Mouse (Mus musculus) layer of hippocampus, postnatal 10 days (tissue): ENCODE data around the gene Dcun1d3. TPM values are rescaled to one million over a fixed set of nuclear protein-coding genes. Genes with fewer than 3 reads are reported as not detected.

Experiments
- DNase-seq, 2 experiments: peaks; one replicate each; pipeline ENCODE4 v3.0.0; 2021; ENCODE audit warnings: low spot score in 2 of 2
- long read RNA-seq: library from polyadenylated mRNA; stranded (forward); transcript quantifications from one replicate; pipeline ENCODE4 v2.0.0, GENCODE M21; 2023
- total RNA-seq, 2 experiments: library from RNA; stranded (reverse); gene quantifications; 2 replicates each; pipeline ENCODE4 v1.2.3; 2021

Gene Dcun1d3
- 10 to 100 TPM; 23.3 to 24.0 TPM for total RNA-seq
- long read RNA-seq, full-length matches to known transcripts: 1 of 2 reads
- long read RNA-seq, partial matches to known transcripts: 0 of 2 reads
- long read RNA-seq, other reads (novel, unspliced or antisense): 1 of 2 reads

- DNase-seq: peak; percentile 97 to 98
These were observed at the start of gene Dcun1d3, which contains the start of gene Lyrm1 for GRCm38 (mm10) chr7:119895639-119896512. Dcun1d3 (minus strand) TSS chr7:119896298. Lyrm1 (plus strand) TSS chr7:119895861.

- DNase-seq: no peak
These were observed 45.5 kb upstream of the Dcun1d3 start for GRCm38 (mm10) chr7:119941569-119941968.

DNA sequence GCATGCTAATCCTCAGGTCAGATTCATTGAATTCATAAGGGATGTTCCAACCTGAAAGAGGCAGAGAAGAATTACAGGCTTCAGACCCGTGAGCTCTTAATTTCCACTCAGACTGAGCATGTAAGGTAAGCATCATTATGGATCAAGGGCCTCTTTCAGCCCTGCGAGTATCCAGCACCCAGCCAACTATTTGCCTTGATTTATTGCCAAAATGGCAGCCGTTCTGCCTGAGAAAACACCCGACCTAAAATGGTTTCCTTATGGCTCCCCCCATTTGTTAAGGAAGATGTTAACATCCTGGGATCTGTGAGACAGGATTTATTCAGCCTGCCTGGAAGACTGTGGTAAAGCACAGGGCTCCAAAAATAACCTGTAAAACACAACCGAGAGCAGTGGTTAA, 40.9 kb upstream of the Dcun1d3 start:
- DNase-seq: no peak

GRCm38 (mm10) chr7:119936321-119936720, 40.2 kb upstream of the Dcun1d3 start:
- DNase-seq: no peak

DNA sequence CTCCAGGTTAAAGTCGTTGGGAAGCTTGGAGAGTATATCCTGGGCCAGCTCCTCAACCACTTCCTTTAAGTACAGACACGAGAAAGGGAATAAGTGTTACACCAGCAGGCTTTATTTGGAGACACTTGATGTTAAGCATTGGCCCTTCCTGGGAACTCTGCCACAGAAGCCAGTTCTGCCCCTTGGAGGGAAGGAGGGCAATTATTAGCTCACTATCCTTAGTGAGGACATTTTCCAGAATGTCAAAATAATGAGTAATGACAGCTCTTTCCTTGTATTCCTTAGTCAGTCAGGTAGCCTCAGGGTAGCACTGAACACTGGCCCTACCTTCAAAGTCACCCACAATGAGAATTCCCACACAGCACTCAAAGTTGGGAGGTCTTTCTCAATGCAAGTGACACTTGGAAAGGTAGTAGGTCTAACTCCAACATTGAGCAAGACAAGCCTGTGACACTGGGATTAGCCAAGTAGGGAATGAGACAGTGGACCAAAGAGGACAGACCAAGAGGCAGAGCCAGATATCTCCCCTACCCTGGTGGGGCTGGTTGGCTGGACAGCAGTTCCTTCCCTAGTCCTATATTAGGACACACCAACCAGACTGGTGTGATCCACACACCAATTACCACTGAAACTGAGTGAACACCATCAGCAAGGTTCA, 32.8 kb upstream of the Dcun1d3 start:
- DNase-seq: no peak

GRCm38 (mm10) chr7:119921054-119921453, 25.0 kb upstream of the Dcun1d3 start:
- DNase-seq: no peak

DNA sequence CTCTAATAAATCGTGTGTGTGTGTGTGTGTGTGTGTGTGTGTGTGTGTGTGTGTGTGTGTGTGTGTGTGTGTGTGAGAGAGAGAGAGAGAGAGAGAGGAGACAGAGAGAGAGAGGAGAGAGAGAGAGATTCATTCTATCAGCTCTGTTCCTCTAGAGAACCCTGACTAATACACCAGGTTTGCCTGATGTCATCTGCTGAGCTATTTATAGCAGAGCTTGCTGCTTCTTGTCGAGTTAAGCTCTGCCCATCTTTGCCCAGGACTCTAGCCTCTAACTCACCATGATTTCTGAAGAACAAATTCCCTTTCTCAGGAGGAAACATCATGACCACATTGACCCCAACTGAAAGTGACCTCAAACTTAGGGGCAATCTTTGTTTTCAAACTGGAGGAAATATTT, 24.4 kb upstream of the Dcun1d3 start:
- no peak for DNase-seq

- no peak for DNase-seq
These were observed 15.6 kb upstream of the Dcun1d3 start for GRCm38 (mm10) chr7:119911727-119912126.

DNA sequence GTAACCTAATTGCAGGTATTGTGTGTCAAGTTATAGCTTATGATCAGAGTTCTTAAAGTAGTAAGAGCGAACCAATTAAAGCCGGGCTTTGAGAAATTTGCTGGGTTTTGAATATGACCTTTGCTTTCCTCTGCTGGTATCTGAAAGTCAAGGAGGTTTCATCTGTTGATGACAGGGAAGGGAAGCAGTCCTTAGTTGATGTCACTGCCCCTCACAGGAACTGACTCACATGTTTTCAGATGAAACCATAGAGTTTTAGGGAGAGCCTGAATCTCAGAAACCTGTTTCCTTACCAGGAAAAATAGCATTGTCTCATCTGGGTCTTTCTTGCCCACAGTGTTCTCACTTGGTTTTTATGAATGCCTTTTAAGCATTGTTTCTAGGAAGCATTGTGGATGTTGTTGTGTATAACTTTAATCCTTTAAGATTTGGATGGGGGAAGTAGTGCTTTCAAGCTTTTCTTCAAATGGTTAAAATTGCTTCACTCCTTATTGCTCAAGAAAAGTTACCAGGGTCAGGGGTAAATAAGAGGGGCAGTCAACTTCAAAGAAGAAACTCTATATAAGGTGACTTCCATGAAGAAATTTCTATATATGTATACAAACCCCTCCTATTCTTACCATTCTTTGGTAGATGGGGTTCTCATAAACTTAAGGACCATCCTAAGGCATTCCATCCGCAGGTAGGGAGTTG, 10.6 kb upstream of the Dcun1d3 start:
- no peak for DNase-seq

DNA sequence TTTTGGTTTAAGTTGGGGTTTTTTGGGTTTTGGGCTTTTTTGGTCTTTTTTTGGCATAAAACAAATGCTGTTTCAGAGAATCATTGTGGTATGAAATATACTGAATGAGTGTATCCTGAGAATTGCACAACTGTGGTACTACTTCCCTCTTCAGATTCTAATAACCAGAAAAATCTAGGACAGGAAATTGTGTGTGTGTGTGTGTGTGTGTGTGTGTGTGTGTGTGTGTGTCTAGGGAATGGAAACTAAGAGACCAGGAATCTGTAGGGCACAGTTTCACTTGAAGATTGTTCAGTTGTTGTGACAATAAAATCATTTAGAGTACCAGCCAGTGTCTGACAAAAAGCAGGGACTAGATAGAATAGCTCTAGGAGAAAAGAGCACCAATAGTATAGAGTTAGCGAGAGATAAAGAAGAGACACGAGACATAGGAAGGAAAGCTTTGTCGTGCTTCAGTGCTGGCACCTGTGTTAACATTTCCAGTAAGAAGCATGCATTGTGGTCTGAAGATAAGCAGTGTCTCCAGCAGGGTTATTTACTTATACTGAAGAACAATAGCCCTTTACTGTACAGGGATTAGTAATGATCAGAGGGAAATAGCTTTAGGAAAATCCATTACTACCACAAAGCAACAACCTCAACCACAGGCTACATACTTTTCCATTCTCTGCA, 3.4 kb upstream of the Dcun1d3 start:
- DNase-seq: no peak

DNA sequence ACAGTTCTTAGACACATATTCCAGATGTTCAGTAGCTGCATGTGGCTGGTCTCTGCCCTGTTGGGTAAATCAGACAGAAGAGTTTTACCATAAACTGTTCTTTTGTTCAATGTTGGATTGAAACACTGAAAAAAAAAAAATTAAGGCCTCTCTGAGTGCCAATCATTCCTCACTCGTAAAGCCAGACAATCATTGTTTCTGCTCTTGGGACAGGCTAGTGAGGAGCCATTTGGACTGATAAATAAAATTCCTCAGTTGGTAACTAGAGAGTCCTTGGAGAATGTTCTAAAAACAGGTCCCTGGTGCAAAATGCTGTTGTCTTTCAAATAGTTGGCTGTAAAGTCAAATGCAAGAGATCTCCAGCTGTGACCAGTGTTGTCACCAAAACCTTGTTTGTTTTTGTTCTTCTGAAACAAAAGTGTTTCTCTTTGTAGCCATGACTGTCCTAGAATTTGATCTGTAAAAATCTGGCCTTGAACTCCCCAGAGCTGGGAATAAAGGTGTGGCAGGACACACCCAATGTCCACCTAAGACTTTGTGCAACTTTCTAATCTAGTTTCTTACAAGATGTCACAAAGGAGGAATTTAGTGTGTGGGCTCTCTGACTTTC, 2.3 kb upstream of the Dcun1d3 start:
- DNase-seq: no peak

DNA sequence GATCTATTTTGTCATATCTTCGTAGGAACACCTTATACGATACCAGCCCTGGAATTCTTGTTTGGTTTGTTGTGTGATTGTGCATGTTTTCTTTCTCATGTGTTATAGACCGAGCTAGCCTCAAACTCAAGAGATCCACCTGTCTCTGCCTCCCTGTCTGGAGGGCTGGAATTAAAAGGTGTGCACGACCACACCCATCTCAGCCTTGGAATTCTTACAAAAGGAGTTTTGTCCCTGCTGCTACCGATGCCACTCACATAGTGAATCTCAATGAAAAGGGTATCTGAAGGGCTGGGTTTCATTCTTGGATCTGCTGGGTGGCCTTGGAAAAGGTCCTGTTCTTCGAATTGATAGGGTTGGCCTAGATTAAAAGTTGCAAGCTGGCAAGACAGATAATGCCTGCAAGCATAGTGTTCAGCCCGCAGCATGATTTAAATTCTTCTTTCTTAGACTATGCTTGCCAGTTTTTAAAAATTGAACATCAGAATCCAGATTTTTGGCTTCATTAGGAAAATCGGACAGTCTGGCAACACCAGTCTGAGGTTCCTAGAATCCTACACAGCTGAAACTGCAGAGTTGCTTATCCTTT, 1.5 kb upstream of the Dcun1d3 start:
- DNase-seq: no peak

DNA sequence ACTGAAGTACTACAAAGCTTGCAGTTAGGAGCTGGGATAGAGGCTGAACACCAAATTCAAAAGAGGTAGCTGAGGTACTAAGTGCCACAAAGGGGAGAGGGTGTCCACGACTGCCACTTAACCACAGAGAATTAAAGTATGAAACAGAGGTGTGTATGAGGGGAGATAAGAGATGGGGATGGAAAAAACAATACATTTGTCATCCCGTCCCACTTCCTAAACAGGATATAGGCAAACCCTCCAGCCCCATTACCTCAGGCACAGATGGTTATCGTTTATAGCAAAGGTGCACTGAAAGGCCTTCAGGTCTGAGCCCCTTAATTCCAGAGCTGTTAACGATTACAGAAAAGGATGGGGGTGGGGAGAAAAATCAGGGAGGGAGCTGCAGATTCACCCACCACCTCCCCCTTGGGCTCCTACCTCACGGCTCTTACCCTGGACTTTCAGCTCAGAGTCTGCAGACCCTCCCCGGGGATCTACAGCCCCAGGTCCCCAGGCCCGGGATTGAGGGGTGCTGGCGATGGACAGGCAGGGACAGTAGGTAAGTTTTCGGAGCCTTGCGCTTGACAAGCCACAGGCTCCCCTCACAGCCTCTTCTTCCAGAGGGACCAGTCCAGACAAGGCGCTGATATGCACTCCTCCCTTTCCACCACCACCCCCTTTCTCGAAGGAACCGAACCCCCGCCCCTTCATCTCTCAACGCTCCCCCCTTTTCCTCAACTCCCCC, 1.1 kb downstream of the Dcun1d3 start:
- DNase-seq: peak in 1 of 2 experiments; percentile 9

DNA sequence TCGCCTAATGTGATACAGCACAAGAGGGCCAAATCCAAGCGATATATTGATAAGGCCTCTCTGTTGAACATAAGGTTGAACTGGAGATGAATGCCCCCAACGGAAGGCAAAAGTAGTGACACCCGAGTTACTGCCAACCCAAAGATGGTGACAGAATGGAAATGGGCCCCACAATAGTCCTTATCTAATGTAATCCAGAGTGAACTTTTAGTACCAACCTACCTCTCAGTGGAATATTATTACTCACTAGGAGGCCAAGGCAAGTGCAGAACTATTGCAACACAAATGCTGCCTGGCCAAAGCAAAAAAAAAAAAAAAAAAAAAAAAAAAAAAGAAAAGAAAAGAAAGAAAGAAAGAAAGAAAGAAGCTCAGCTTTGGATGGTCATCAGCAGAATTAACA, 3.4 kb downstream of the Dcun1d3 start:
- DNase-seq: no peak

DNA sequence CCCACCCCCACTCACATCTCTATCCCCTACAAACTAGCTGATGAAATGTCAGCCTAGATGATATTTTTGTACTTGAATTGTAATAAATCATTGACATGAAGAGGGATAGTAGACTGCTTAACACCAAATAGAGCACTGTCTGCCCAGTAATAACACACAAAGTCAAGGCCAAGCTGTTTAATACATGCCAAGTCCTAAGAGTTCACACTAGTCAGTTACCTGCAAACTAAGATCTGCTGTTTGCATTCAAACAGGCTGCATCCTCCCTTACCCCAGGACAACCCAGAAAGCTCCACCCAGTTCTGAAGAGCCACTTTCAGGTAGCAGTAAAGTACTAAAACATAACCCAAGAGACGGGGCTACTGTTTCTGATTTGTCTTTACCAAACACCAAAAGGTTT, 3.9 kb downstream of the Dcun1d3 start:
- DNase-seq: no peak

- no peak for DNase-seq
These were observed 8.2 kb downstream of the Dcun1d3 start for GRCm38 (mm10) chr7:119887887-119888286.

DNA sequence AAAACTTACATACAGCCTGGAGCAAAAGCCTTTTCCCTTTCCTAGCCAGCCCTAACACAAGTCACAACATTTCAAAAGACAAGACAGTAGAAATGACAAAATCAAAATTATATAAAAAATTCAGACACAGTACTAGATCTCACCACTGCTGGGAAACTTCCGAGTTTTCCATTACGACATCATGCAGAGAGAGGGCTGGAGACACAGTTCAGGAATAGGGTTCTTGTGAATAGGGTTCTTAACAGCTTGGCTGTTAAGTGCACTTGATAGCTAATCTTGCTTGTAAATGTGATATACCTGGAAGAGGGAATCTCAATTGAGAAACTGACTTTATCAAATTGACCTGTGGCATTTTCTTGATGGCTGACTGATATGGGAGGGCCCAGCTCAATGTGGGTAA, 14.9 kb downstream of the Dcun1d3 start:
- DNase-seq: no peak

- no peak for DNase-seq
These were observed 15.8 kb downstream of the Dcun1d3 start for GRCm38 (mm10) chr7:119880345-119880744.

DNA sequence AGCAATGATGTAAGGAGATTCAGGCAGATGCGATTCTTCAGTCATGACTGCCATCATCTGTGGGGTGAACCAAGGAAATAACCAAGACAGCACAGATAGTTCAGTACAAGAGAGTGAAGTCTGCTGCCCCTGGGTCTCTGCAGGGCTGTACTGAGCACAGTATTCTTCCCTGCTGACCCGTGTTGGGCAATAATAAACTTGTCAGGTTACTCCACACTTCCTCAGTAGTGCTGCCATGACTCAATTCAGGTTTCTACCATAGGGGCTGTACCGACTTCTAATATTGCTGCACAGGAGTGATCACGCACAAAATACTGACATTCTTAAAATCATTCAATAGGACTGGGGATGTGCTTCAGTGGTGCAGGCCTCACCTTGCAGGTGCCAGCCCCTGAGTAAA, 16.9 kb downstream of the Dcun1d3 start:
- no peak for DNase-seq
